Mouse (Mus musculus): ENCODE measurements around the gene A230050P20Rik.
"Not testable (repeated sequence)": the region's sequence is repeated elsewhere in the genome, so short reads cannot be mapped to it uniquely, and the experiment has no call there.

A230050P20Rik gene

GRCm38 (mm10) chr9:20868448-20869001, at the start of gene A230050P20Rik:
Gene A230050P20Rik, plus strand, starts transcription at chr9:20868642.
- DNase-seq (ENCODE audit: low spot score): no peak

DNA sequence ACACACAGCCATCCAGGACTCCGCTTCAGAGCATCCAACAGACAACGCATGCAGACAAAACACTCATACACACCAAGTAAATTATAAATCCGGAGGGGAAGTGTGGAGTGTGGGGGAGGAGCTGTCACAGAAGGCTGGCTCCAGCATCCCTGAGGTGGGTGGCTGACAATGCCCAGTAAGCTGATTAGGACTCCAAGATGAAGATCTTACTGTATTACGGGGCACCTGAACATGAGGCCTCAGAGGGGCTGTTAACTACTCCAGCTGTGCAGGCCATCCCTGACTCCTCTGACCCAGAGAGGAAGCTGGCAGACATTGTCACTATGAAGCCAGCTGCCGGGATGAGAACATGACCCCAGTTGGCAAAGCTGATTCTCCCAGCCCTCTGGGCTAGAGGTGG, 48.4 kb upstream of the A230050P20Rik start:
- no peak for DNase-seq (ENCODE audit: low spot score)

DNA sequence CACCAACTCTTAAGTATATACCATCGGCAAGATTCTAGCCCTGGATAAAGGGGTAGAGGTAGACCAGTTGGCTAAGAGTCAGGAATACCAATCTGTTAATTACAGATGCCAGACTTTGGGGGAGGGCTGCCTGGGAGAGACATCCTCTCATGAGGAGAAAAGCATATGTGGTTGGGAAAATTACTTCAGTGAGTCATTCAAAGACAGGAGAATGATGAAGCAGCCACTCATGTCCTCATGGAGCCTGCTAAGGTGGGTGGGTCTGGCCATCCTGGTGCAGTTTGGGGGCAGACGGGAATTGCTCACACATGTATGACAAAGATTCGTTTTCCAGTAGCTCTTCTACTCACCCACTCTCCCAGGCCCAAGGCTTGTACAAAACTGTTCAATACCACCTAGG, 45.6 kb upstream of the A230050P20Rik start:
- DNase-seq (ENCODE audit: low spot score): no peak

- no peak for DNase-seq (ENCODE audit: low spot score)
Observed at GRCm38 (mm10) chr9:20825781-20826180, 42.7 kb upstream of the A230050P20Rik start.

- DNase-seq (ENCODE audit: low spot score): no peak
Observed at GRCm38 (mm10) chr9:20828127-20828526, 40.3 kb upstream of the A230050P20Rik start.

GRCm38 (mm10) chr9:20830901-20831643, 37.4 kb upstream of the A230050P20Rik start:
- DNase-seq (ENCODE audit: low spot score): peak; percentile 58

GRCm38 (mm10) chr9:20834881-20835280, 33.6 kb upstream of the A230050P20Rik start:
- no peak for DNase-seq (ENCODE audit: low spot score)

DNA sequence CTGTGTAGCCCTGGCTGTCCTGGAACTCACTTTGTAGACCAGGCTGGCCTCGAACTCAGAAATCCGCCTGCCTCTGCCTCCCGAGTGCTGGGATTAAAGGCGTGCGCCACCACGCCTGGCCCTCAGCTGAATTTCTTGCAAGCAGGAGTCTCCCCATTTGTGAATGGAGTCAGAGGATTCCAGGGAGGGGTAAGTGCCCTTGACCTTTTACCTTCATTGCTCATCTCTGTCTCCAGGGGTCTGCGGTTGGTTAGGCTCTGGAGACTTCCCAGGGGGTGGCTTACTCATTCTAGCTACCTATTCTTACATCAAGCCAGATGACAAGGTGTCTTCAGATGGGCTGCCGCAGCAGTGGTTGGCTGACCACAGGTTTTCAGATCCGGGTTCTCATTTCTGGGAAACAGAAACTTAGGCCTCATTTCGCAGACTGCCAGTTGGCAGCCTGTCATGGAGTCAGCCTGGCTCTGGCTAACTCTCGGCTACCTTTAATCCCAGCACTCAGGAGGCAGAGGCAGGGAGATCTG, 32.9 kb upstream of the A230050P20Rik start:
- DNase-seq (ENCODE audit: low spot score): not testable (repeated sequence)

DNA sequence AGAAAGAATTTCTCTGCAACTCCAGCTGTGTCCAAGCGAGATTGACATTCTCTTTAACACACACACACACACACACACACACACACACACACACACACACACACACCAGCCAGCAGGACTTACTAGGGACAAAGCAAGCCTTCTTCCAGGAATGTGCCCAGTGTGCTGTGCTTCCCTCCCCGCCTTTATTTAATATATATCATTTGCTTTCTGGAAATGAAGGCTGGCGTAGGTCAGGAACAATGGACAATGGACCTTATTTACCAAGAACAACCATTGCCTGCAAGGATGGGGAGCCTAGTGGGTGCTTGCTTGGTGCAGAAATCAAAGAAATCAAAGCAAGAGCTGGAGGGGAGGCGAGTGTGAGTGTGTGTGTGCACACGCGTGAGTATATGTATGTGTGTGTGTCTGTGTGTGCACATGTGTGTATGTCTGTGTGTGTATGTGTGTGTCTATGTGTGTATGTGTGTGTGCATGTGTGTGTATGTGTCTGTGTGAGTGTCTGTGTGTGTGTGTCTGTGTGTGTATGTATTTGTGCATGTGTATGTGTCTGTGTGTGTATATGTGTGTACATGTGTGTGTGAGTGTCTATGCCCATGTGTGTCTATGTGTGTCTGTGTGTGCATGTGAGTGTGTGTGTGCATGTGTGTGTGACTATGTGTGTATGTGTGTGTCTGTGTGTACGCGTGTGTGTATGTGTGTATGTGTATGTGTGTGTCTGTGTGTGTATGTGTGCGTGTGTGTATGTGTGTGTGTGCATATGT, 31.1 kb upstream of the A230050P20Rik start:
- no peak for DNase-seq (ENCODE audit: low spot score)

- no peak for DNase-seq (ENCODE audit: low spot score)
Observed at GRCm38 (mm10) chr9:20838931-20839330, 29.5 kb upstream of the A230050P20Rik start.

- no peak for DNase-seq (ENCODE audit: low spot score)
Observed at GRCm38 (mm10) chr9:20842211-20842610, 26.2 kb upstream of the A230050P20Rik start.

DNA sequence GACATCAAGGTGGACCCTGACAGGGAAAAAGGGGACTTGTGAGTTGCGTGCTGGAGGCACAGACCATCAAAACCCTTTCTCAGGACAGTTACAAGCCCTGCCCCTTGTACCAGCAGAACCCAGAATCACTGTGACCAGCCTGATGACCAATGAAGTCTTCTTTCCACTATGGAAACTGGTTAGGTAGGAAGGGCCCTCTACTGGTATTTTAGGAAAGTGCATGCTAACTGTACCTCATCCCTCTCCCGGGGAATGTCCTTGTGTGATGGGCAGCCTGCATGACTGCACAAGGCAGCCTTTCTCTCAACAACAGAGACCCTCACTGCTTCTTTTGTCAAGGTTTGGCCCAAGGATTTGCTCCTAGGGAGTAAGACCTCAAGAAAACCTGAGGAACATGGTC, 25.8 kb upstream of the A230050P20Rik start:
- no peak for DNase-seq (ENCODE audit: low spot score)

GRCm38 (mm10) chr9:20850179-20850578, 18.3 kb upstream of the A230050P20Rik start:
- no peak for DNase-seq (ENCODE audit: low spot score)

- peak; percentile 69 for DNase-seq (ENCODE audit: low spot score)
Observed at GRCm38 (mm10) chr9:20857131-20857530, 11.3 kb upstream of the A230050P20Rik start.

- DNase-seq (ENCODE audit: low spot score): no peak
Observed at GRCm38 (mm10) chr9:20859926-20860325, 8.5 kb upstream of the A230050P20Rik start.

- DNase-seq (ENCODE audit: low spot score): no peak
Observed at GRCm38 (mm10) chr9:20861821-20862220, 6.6 kb upstream of the A230050P20Rik start.

GRCm38 (mm10) chr9:20862225-20862624, 6.2 kb upstream of the A230050P20Rik start:
- no peak for DNase-seq (ENCODE audit: low spot score)

- no peak for DNase-seq (ENCODE audit: low spot score)
Observed at GRCm38 (mm10) chr9:20866879-20867278, 1.6 kb upstream of the A230050P20Rik start.

GRCm38 (mm10) chr9:20869246-20869645, 804 bp downstream of the A230050P20Rik start:
- no peak for DNase-seq (ENCODE audit: low spot score)

- DNase-seq (ENCODE audit: low spot score): no peak
Observed at GRCm38 (mm10) chr9:20870211-20871173, 2.0 kb downstream of the A230050P20Rik start.

GRCm38 (mm10) chr9:20872991-20873390, 4.5 kb downstream of the A230050P20Rik start:
- DNase-seq (ENCODE audit: low spot score): no peak

GRCm38 (mm10) chr9:20873521-20873920, 5.1 kb downstream of the A230050P20Rik start:
- no peak for DNase-seq (ENCODE audit: low spot score)

Measured in c-Kit-positive CD71-positive TER-119-positive erythroid progenitor cells, embryonic 14.5 days (primary cell).